Mouse (Mus musculus): Measurements from ENCODE around the gene Glod4.

GRCm38 (mm10) chr11:76144386-76144785 is 99.1 kb downstream of the Glod4 start:
- TF ChIP-seq EP300 (IDR thresholded peaks at IDR 0.05; ENCODE audit: low read depth) = no peak
- TF ChIP-seq CTCF (IDR thresholded peaks at IDR 0.05; ENCODE audit: low read depth) = no peak

Measured in liver, embryonic 14.5 days (tissue).